Mouse (Mus musculus): ENCODE data around the gene Rhox3f. TPM values are rescaled to one million over a fixed set of nuclear protein-coding genes. Genes with fewer than 3 reads are reported as not detected.
"Not testable (repeated sequence)": the region's sequence is repeated elsewhere in the genome, so short reads cannot be mapped to it uniquely, and the experiment has no call there.

Gene Rhox3f
- not detected in 2 replicates for polyA plus RNA-seq (2016; fragmentation: Nextera tagmentation; extraction: Ambion mirVana)

GRCm38 (mm10) chrX:37580692-37581091 lies at the start of gene Rhox3f:
Gene Rhox3f, plus strand, starts transcription at chrX:37580992.
- H3K36me3 ChIP-seq; H3K27me3 ChIP-seq (ENCODE audit: low read depth, poor library complexity, severe bottlenecking); DNase-seq (ENCODE audit: low spot score); H3K4me3 ChIP-seq; H3K9me3 ChIP-seq (replicated peaks); H3K4me1 ChIP-seq; H3K27ac ChIP-seq (replicated peaks): not testable (repeated sequence)

GRCm38 (mm10) chrX:37541719-37542118 lies 39.1 kb upstream of the Rhox3f start, which contains the start of gene Rhox3e:
Gene Rhox3e, plus strand, starts transcription at chrX:37542019.
- not testable (repeated sequence) for H3K27me3 ChIP-seq (ENCODE audit: low read depth, poor library complexity, severe bottlenecking); DNase-seq (ENCODE audit: low spot score); H3K27ac ChIP-seq (replicated peaks); H3K36me3 ChIP-seq; H3K4me1 ChIP-seq; H3K4me3 ChIP-seq; H3K9me3 ChIP-seq (replicated peaks)
- WGBS = no CpG with 5 or more reads among the region's 4 CpGs

- not testable (repeated sequence) for DNase-seq (ENCODE audit: low spot score)
- WGBS = 97% methylated on average over 11 of the region's 18 CpGs
Measured at GRCm38 (mm10) chrX:37557112-37557511, 23.7 kb upstream of the Rhox3f start, which contains the start of gene Rhox4e. Gene Rhox4e, plus strand, starts transcription at chrX:37557412.

GRCm38 (mm10) chrX:37571105-37571504 lies 9.7 kb upstream of the Rhox3f start, which contains the start of gene Rhox2f:
Gene Rhox2f, plus strand, starts transcription at chrX:37571405.
- H3K36me3 ChIP-seq; H3K27me3 ChIP-seq (ENCODE audit: low read depth, poor library complexity, severe bottlenecking); H3K4me1 ChIP-seq; DNase-seq (ENCODE audit: low spot score); H3K4me3 ChIP-seq; H3K27ac ChIP-seq (replicated peaks); H3K9me3 ChIP-seq (replicated peaks): not testable (repeated sequence)
- WGBS = 91% methylated on average over 8 of the region's 8 CpGs

More at GRCm38 (mm10) chrX:37557112-37557511, 23.7 kb upstream of the Rhox3f start, which contains the start of gene Rhox4e:
- not testable (repeated sequence) for H3K4me3 ChIP-seq; H3K36me3 ChIP-seq; H3K9me3 ChIP-seq (replicated peaks); H3K27ac ChIP-seq (replicated peaks); H3K27me3 ChIP-seq (ENCODE audit: low read depth, poor library complexity, severe bottlenecking); H3K4me1 ChIP-seq

- WGBS = 67% methylated on average over 2 of the region's 2 CpGs
- DNase-seq (ENCODE audit: low spot score); H3K27me3 ChIP-seq (ENCODE audit: low read depth, poor library complexity, severe bottlenecking); H3K4me3 ChIP-seq; H3K4me1 ChIP-seq; H3K9me3 ChIP-seq (replicated peaks); H3K27ac ChIP-seq (replicated peaks); H3K36me3 ChIP-seq: not testable (repeated sequence)
Measured at GRCm38 (mm10) chrX:37572638-37573037, 8.2 kb upstream of the Rhox3f start.

GRCm38 (mm10) chrX:37607604-37608003 lies 26.8 kb downstream of the Rhox3f start, which contains the start of gene Rhox4f:
Gene Rhox4f, minus strand, starts transcription at chrX:37607704.
- 95% methylated on average over 18 of the region's 19 CpGs for WGBS
- not testable (repeated sequence) for H3K9me3 ChIP-seq (replicated peaks); H3K4me3 ChIP-seq; H3K4me1 ChIP-seq; H3K27ac ChIP-seq (replicated peaks); H3K27me3 ChIP-seq (ENCODE audit: low read depth, poor library complexity, severe bottlenecking); DNase-seq (ENCODE audit: low spot score); H3K36me3 ChIP-seq

GRCm38 (mm10) chrX:37628512-37628911 lies 47.7 kb downstream of the Rhox3f start, which contains the start of gene Rhox3g:
Gene Rhox3g, minus strand, starts transcription at chrX:37628612.
- 96% methylated on average over 2 of the region's 2 CpGs for WGBS
- H3K36me3 ChIP-seq; H3K4me3 ChIP-seq; DNase-seq (ENCODE audit: low spot score); H3K4me1 ChIP-seq; H3K27me3 ChIP-seq (ENCODE audit: low read depth, poor library complexity, severe bottlenecking); H3K27ac ChIP-seq (replicated peaks); H3K9me3 ChIP-seq (replicated peaks): not testable (repeated sequence)

Other genes with a start within 250 kb of the Rhox3f start
- not detected in 2 replicates for gene Rhox3a2, start 201.0 kb upstream of the Rhox3f start, polyA plus RNA-seq (2016; fragmentation: Nextera tagmentation; extraction: Ambion mirVana)
- 0.20 and 0.21 TPM in 2 replicates for gene Rhox4a2, start 190.1 kb upstream of the Rhox3f start, polyA plus RNA-seq (2016; fragmentation: Nextera tagmentation; extraction: Ambion mirVana)
- gene Rhox2b, start 168.9 kb upstream of the Rhox3f start, polyA plus RNA-seq (2016; fragmentation: Nextera tagmentation; extraction: Ambion mirVana) = not detected in 2 replicates
- 0.20 and 0.48 TPM in 2 replicates for gene Rhox4b, start 148.5 kb upstream of the Rhox3f start, polyA plus RNA-seq (2016; fragmentation: Nextera tagmentation; extraction: Ambion mirVana)
- gene Rhox2c, start 127.3 kb upstream of the Rhox3f start, polyA plus RNA-seq (2016; fragmentation: Nextera tagmentation; extraction: Ambion mirVana) = 0.57 TPM in 1 of 2 replicates, not detected in the other
- gene Rhox3c, start 122.4 kb upstream of the Rhox3f start, polyA plus RNA-seq (2016; fragmentation: Nextera tagmentation; extraction: Ambion mirVana) = not detected in 2 replicates
- not detected in 2 replicates for gene Rhox4c, start 100.7 kb upstream of the Rhox3f start, polyA plus RNA-seq (2016; fragmentation: Nextera tagmentation; extraction: Ambion mirVana)
- not detected in 2 replicates for gene Rhox2d, start 87.6 kb upstream of the Rhox3f start, polyA plus RNA-seq (2016; fragmentation: Nextera tagmentation; extraction: Ambion mirVana)
- 0.14 TPM in 1 of 2 replicates, not detected in the other for gene Rhox4d, start 66.6 kb upstream of the Rhox3f start, polyA plus RNA-seq (2016; fragmentation: Nextera tagmentation; extraction: Ambion mirVana)
- gene Rhox2e, start 50.5 kb upstream of the Rhox3f start, polyA plus RNA-seq (2016; fragmentation: Nextera tagmentation; extraction: Ambion mirVana) = 0.25 TPM in 1 of 2 replicates, not detected in the other
- gene Rhox3e, start 39.0 kb upstream of the Rhox3f start, polyA plus RNA-seq (2016; fragmentation: Nextera tagmentation; extraction: Ambion mirVana) = not detected in 2 replicates
- not detected in 2 replicates for gene Rhox4e, start 23.6 kb upstream of the Rhox3f start, polyA plus RNA-seq (2016; fragmentation: Nextera tagmentation; extraction: Ambion mirVana)
- 0.24 TPM in 1 of 2 replicates, not detected in the other for gene Rhox2f, start 9.6 kb upstream of the Rhox3f start, polyA plus RNA-seq (2016; fragmentation: Nextera tagmentation; extraction: Ambion mirVana)
- gene Rhox4f, start 26.7 kb downstream of the Rhox3f start, polyA plus RNA-seq (2016; fragmentation: Nextera tagmentation; extraction: Ambion mirVana) = not detected in 2 replicates
- not detected in 2 replicates for gene Rhox3g, start 47.6 kb downstream of the Rhox3f start, polyA plus RNA-seq (2016; fragmentation: Nextera tagmentation; extraction: Ambion mirVana)
- not detected in 2 replicates for gene Rhox2g, start 62.5 kb downstream of the Rhox3f start, polyA plus RNA-seq (2016; fragmentation: Nextera tagmentation; extraction: Ambion mirVana)
- not detected in 2 replicates for gene Rhox4g, start 70.3 kb downstream of the Rhox3f start, polyA plus RNA-seq (2016; fragmentation: Nextera tagmentation; extraction: Ambion mirVana)
- gene Rhox3h, start 87.8 kb downstream of the Rhox3f start, polyA plus RNA-seq (2016; fragmentation: Nextera tagmentation; extraction: Ambion mirVana) = not detected in 2 replicates
- gene Rhox2h, start 92.3 kb downstream of the Rhox3f start, polyA plus RNA-seq (2016; fragmentation: Nextera tagmentation; extraction: Ambion mirVana) = not detected in 2 replicates
- gene Rhox5, start 223.8 kb downstream of the Rhox3f start, polyA plus RNA-seq (2016; fragmentation: Nextera tagmentation; extraction: Ambion mirVana) = 1.8 and 1.9 TPM in 2 replicates
- gene Rhox6, start 245.9 kb downstream of the Rhox3f start, polyA plus RNA-seq (2016; fragmentation: Nextera tagmentation; extraction: Ambion mirVana) = not detected in 2 replicates